Mouse (Mus musculus) C2C12 (cell line): ENCODE data around the gene E130308A19Rik. TPM values are rescaled to one million over a fixed set of nuclear protein-coding genes. Genes with fewer than 3 reads are reported as not detected.

ENCODE experiments used
- H3K27me3 ChIP-seq: one replicate; pipeline ENCODE4 v1.6.1; 2011; ENCODE audit not compliant: control insufficient read depth, insufficient read depth, insufficient read length
- H3K36me3 ChIP-seq: one replicate; pipeline ENCODE4 v1.6.1; 2011; ENCODE audit not compliant: control insufficient read depth, insufficient read depth
- H3K4me3 ChIP-seq: one replicate; pipeline ENCODE4 v1.5.1; 2011; ENCODE audit warnings: mild to moderate bottlenecking, control low read depth; ENCODE audit not compliant: poor library complexity, insufficient read depth, severe bottlenecking
- H3K79me2 ChIP-seq: one replicate; pipeline ENCODE4 v1.6.1; 2011; ENCODE audit not compliant: control insufficient read depth, insufficient read depth
- H3K79me3 ChIP-seq: one replicate; pipeline ENCODE4 v1.6.1; 2011; ENCODE audit warnings: low read depth, control low read depth
- H3ac ChIP-seq: one replicate; pipeline ENCODE3; 2011; ENCODE audit warnings: low read depth; ENCODE audit not compliant: control insufficient read depth, insufficient read length
- CEBPB ChIP-seq: IDR thresholded peaks from one replicate; pipeline ENCODE4 v1.6.1; 2011; ENCODE audit warnings: low read depth, mild to moderate bottlenecking, control low read depth, moderate library complexity
- CTCF ChIP-seq: IDR thresholded peaks from one replicate; pipeline ENCODE4 v1.5.1; 2011; ENCODE audit not compliant: control insufficient read depth, insufficient read depth, insufficient read length
- FOSL1 ChIP-seq: IDR thresholded peaks from one replicate; pipeline ENCODE4 v1.8.0; 2011; ENCODE audit warnings: mild to moderate bottlenecking, low read length; ENCODE audit not compliant: poor library complexity, insufficient read depth, severe bottlenecking
- MAX ChIP-seq: IDR thresholded peaks from one replicate; pipeline ENCODE4 v1.6.1; 2011; ENCODE audit warnings: mild to moderate bottlenecking, control low read depth
- MYOD1 ChIP-seq: IDR thresholded peaks from one replicate; pipeline ENCODE4 v1.6.1; 2011; ENCODE audit warnings: low read depth; ENCODE audit not compliant: control insufficient read depth, insufficient read length
- MYOG ChIP-seq: IDR thresholded peaks from one replicate; pipeline ENCODE4 v1.6.1; 2011; ENCODE audit not compliant: control insufficient read depth, insufficient read length; ENCODE audit errors: extremely low read depth
- USF1 ChIP-seq: IDR thresholded peaks from one replicate; pipeline ENCODE4 v1.6.1; 2011; ENCODE audit warnings: low read depth, mild to moderate bottlenecking, control low read depth, moderate library complexity
- polyA plus RNA-seq: library from polyadenylated mRNA; unstranded; fragments of >200 nt; fragmentation: generic; extraction: Trizol; gene quantifications from one replicate; pipeline ENCODE4 v1.2.1, GENCODE M21; 2012; ENCODE audit warnings: missing spikeins

The E130308A19Rik gene
- polyA plus RNA-seq, 1 experiment: 1.8 TPM

- TF ChIP-seq MAX: no peak
- no peak for TF ChIP-seq USF1
- no peak for TF ChIP-seq CTCF
- TF ChIP-seq CEBPB: no peak
- Histone ChIP-seq H3K36me3 (no peaks in the 10 kb centered on the region), H3K79me3 (no peaks in the 10 kb centered on the region), H3K4me3 (no peak overlapping the region), H3K79me2 (no peaks in the 10 kb centered on the region), H3ac (no peak overlapping the region), H3K27me3 (no peaks in the 10 kb centered on the region)
These were observed 49.1 kb downstream of the E130308A19Rik start for GRCm38 (mm10) chr4:59674929-59675679.

GRCm38 (mm10) chr4:59675699-59676098 is 49.7 kb downstream of the E130308A19Rik start:
- Histone ChIP-seq H3K27me3 (no peaks in the 10 kb centered on the region), H3K79me3 (no peaks in the 10 kb centered on the region), H3ac (no peak overlapping the region), H3K36me3 (no peaks in the 10 kb centered on the region), H3K4me3 (no peak overlapping the region), H3K79me2 (no peaks in the 10 kb centered on the region)
- TF ChIP-seq MAX (no peak), FOSL1 (no peak), USF1 (no peak), CTCF (no peak), CEBPB (no peak), MYOG (no peak), MYOD1 (no peak)

GRCm38 (mm10) chr4:59681383-59681782 is 55.4 kb downstream of the E130308A19Rik start:
- no peak for TF ChIP-seq MYOD1
- no peak for TF ChIP-seq CEBPB
- TF ChIP-seq MYOG: no peak
- TF ChIP-seq FOSL1: no peak
- no peak for TF ChIP-seq MAX
- TF ChIP-seq CTCF: no peak
- no peak for TF ChIP-seq USF1
- no peak overlapping the region for H3K4me3 ChIP-seq
- H3K79me2 ChIP-seq: no peaks in the 10 kb centered on the region
- no peaks in the 10 kb centered on the region for H3K36me3 ChIP-seq
- no peaks in the 10 kb centered on the region for H3K27me3 ChIP-seq
- H3K79me3 ChIP-seq: no peaks in the 10 kb centered on the region
- H3ac ChIP-seq: no peak overlapping the region

GRCm38 (mm10) chr4:59682491-59682890 is 56.5 kb downstream of the E130308A19Rik start:
- Histone ChIP-seq H3K36me3 (no peaks in the 10 kb centered on the region), H3ac (no peak overlapping the region), H3K79me2 (no peaks in the 10 kb centered on the region), H3K79me3 (no peaks in the 10 kb centered on the region), H3K27me3 (no peaks in the 10 kb centered on the region), H3K4me3 (no peak overlapping the region)
- TF ChIP-seq CEBPB (no peak), MYOD1 (no peak), CTCF (no peak), MYOG (no peak), USF1 (no peak), MAX (no peak), FOSL1 (no peak)

- Histone ChIP-seq H3K27me3 (no peaks in the 10 kb centered on the region), H3K79me2 (no peaks in the 10 kb centered on the region), H3K79me3 (no peaks in the 10 kb centered on the region), H3ac (no peak overlapping the region), H3K36me3 (no peaks in the 10 kb centered on the region), H3K4me3 (no peak overlapping the region)
- TF ChIP-seq USF1: no peak
- TF ChIP-seq MYOG: no peak
- TF ChIP-seq MYOD1: no peak
- no peak for TF ChIP-seq MAX
- no peak for TF ChIP-seq CTCF
- no peak for TF ChIP-seq FOSL1
- no peak for TF ChIP-seq CEBPB
These were observed 56.9 kb downstream of the E130308A19Rik start for GRCm38 (mm10) chr4:59682950-59683349.

- Histone ChIP-seq H3K36me3 (no peaks in the 10 kb centered on the region), H3K79me3 (no peaks in the 10 kb centered on the region), H3K79me2 (no peaks in the 10 kb centered on the region), H3K4me3 (no peak overlapping the region), H3K27me3 (no peaks in the 10 kb centered on the region), H3ac (no peak overlapping the region)
- TF ChIP-seq MYOG (no peak), FOSL1 (no peak), CEBPB (no peak), CTCF (no peak), MAX (no peak), USF1 (no peak), MYOD1 (no peak)
These were observed 58.3 kb downstream of the E130308A19Rik start for GRCm38 (mm10) chr4:59684306-59684705.
